Mouse (Mus musculus): ENCODE measurements around the gene Morn5.

DNA sequence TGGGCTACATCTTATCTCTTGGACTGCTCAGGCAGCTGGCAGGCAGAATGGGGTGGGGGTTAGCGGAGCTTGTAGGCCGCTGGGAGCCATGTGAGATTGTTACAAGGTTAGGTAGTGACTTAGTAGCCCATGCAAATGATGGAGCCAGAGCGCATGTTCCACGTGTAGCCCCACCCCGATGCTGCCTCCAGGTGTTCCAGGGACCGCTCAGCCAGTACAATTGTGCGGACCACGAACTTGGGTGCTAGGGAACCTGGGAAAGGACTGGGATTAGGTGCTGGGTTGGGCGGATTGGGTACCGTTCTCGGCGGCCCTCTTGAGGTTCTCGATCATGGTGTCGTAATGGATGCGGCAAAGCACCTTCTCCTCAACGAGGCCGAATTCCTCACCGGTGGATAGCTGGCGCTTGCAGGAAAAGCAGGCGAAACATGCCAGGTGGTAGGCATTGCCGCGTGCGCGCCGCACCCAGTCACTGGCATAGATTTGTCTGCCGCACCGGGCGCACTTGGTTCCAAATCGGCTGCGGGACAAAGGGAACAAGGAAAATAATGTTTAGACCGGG, 44.7 kb downstream of the Morn5 start:
- TF ChIP-seq CTCF (IDR thresholded peaks at IDR 0.05; ENCODE audit: low read depth), result no peak
- no peak for TF ChIP-seq EP300 (optimal IDR thresholded peaks at IDR 0.05)
